Mouse (Mus musculus): ENCODE results near the gene Mup7. TPM values are rescaled to one million over a fixed set of nuclear protein-coding genes. Genes with fewer than 3 reads are reported as not detected.

The Mup7 gene
- total RNA-seq (2023) = not detected

DNA sequence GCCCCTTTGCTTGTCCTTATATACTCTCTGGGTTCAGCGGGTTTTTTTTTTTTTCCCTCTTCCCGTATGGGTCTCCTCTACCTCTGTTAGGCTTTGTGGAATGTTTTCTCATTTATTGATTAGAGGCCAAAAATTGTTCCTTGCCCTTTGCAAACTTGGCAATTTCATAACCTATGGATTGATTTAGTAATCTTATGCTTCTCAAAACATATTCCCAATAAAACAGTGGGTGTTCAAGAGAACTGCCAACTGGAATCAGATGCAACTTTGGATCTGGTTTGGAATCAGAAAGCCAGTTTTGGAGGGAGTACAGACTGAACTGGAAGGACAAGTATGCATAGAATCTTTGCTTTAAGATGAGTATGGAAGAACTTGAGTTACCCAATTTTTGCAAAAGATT lies at the start of gene Mup7:
TSS of gene Mup7 (minus strand) at position 101 of the 400 bp plus-strand sequence.

Other genes starting within 250 kb of the Mup7 start
- not detected for gene Slc46a2, start 155.4 kb downstream of the Mup7 start, total RNA-seq (2023)
- gene Mup4, start 109.8 kb downstream of the Mup7 start, total RNA-seq (2023) = not detected
- gene Mup6, start 106.2 kb downstream of the Mup7 start, total RNA-seq (2023) = not detected
- not detected for gene Mup2, start 83.8 kb upstream of the Mup7 start, total RNA-seq (2023)
- not detected for gene Mup8, start 152.1 kb upstream of the Mup7 start, total RNA-seq (2023)